Mouse (Mus musculus) spleen, adult 2 months (tissue): ENCODE measurements around the gene Rpl23a. TPM values are rescaled to one million over a fixed set of nuclear protein-coding genes. Genes with fewer than 3 reads are reported as not detected.

Experiments used
- DNase-seq, 2 experiments: peaks; one replicate each; pipeline versions ENCODE4 v3.0.0 to v3.0.0-alpha.2; 2012 to 2021; ENCODE audit warnings: low spot score in 2 of 2, low read depth in 1 of 2
- H3K27ac ChIP-seq: fragments of 200-500 bp; 2 replicates; pipeline ENCODE4 v1.5.1; 2012; ENCODE audit warnings: low read length, inconsistent platforms; ENCODE audit not compliant: insufficient read depth
- H3K27me3 ChIP-seq: fragments of 200-500 bp; 2 replicates; pipeline ENCODE4 v1.6.1; 2012; ENCODE audit warnings: mild to moderate bottlenecking, moderate library complexity, low read length, inconsistent platforms; ENCODE audit not compliant: control insufficient read depth, insufficient read depth
- H3K36me3 ChIP-seq: fragments of 200-500 bp; 2 replicates; pipeline ENCODE4 v1.6.1; 2012; ENCODE audit warnings: mild to moderate bottlenecking, low read length, inconsistent platforms; ENCODE audit not compliant: control insufficient read depth, insufficient read depth
- H3K4me1 ChIP-seq: fragments of 200-500 bp; 2 replicates; pipeline ENCODE4 v1.6.1; 2011; ENCODE audit warnings: inconsistent platforms; ENCODE audit not compliant: control insufficient read depth, insufficient read depth, insufficient read length
- H3K4me3 ChIP-seq: fragments of 200-500 bp; 2 replicates; pipeline ENCODE4 v1.5.1; 2011; ENCODE audit warnings: mild to moderate bottlenecking, inconsistent platforms; ENCODE audit not compliant: insufficient read depth, insufficient read length; ENCODE audit errors: extremely low read depth
- CTCF ChIP-seq: fragments of 200-500 bp; IDR thresholded peaks from 2 replicates; pipeline ENCODE4 v1.5.1; 2011; ENCODE audit warnings: mild to moderate bottlenecking, inconsistent platforms; ENCODE audit not compliant: insufficient read depth, insufficient read length, insufficient replicate concordance; ENCODE audit errors: extremely low read depth
- POLR2A ChIP-seq: fragments of 200-500 bp; IDR thresholded peaks from 2 replicates; pipeline ENCODE4 v1.6.1; 2011; ENCODE audit warnings: low read depth, low read length, inconsistent platforms
- WGBS: fragments of 180-500 bp; shearing (Covaris S2); methylation state at CpG from one replicate; pipeline ENCODE4 v1.1.7; 2018; 5-methylcytosine and 5-hydroxymethylcytosine counted together
- polyA plus RNA-seq: library from polyadenylated mRNA; depleted of rRNA; stranded (reverse); fragments of >200 nt; gene quantifications from 2 replicates; pipeline ENCODE4 v1.2.3, GENCODE M21; 2012; rRNA removed

Gene Rpl23a
- 126 and 169 TPM in 2 replicates for polyA plus RNA-seq

- peak; percentile 63 to 85 for DNase-seq
- under 1% methylated on average over 38 of the region's 38 CpGs for WGBS
- Histone ChIP-seq H3K4me3 (peak within 1 kb of the TSS; percentile 98), H3K27ac (peak within 1 kb of the TSS; percentile 74), H3K27me3 (peaks cover 4% of the 10 kb centered on the region), H3K36me3 (peaks cover 18% of the 10 kb centered on the region), H3K4me1 (peaks cover 7% of the 10 kb centered on the region)
- TF ChIP-seq CTCF (no peak), POLR2A (peak; percentile 93)
Measured at GRCm38 (mm10) chr11:78182961-78183844, at the start of gene Rpl23a. Gene Rpl23a, minus strand, starts transcription at chr11:78183584.

GRCm38 (mm10) chr11:78231518-78231917 is 48.1 kb upstream of the Rpl23a start:
- Histone ChIP-seq H3K27ac (no peak overlapping the region), H3K36me3 (peaks cover 49% of the 10 kb centered on the region), H3K4me1 (no peaks in the 10 kb centered on the region), H3K27me3 (no peaks in the 10 kb centered on the region), H3K4me3 (no peak overlapping the region)
- WGBS = 85% methylated on average over 6 of the region's 6 CpGs
- no peak for TF ChIP-seq POLR2A
- no peak for TF ChIP-seq CTCF
- no peak for DNase-seq

GRCm38 (mm10) chr11:78223586-78223985 is 40.2 kb upstream of the Rpl23a start:
- H3K4me1 ChIP-seq = no peaks in the 10 kb centered on the region
- H3K27ac ChIP-seq = no peak overlapping the region
- H3K36me3 ChIP-seq = peaks cover 69% of the 10 kb centered on the region
- no peak for DNase-seq
- WGBS = 96% methylated on average over 4 of the region's 4 CpGs
- TF ChIP-seq POLR2A (no peak), CTCF (no peak)
- H3K27me3 ChIP-seq = no peaks in the 10 kb centered on the region
- H3K4me3 ChIP-seq = no peak overlapping the region

GRCm38 (mm10) chr11:78215709-78216317 is 32.4 kb upstream of the Rpl23a start:
- WGBS = 80% methylated on average over 11 of the region's 11 CpGs
- peaks cover 53% of the 10 kb centered on the region for H3K36me3 ChIP-seq
- no peak overlapping the region for H3K4me3 ChIP-seq
- H3K4me1 ChIP-seq = peaks cover 6% of the 10 kb centered on the region; the same call in 1 of the 2 replicates
- DNase-seq = no peak
- peak overlapping the region; percentile 71 for H3K27ac ChIP-seq
- TF ChIP-seq POLR2A (no peak), CTCF (no peak)
- no peaks in the 10 kb centered on the region for H3K27me3 ChIP-seq

- TF ChIP-seq POLR2A = no peak
- no peak for TF ChIP-seq CTCF
- peak in 1 of 2 experiments; percentile 61 for DNase-seq
Measured at GRCm38 (mm10) chr11:78213086-78213817, 29.9 kb upstream of the Rpl23a start.

GRCm38 (mm10) chr11:78211513-78211912 is 28.1 kb upstream of the Rpl23a start:
- no peaks in the 10 kb centered on the region for H3K27me3 ChIP-seq
- peaks cover 58% of the 10 kb centered on the region for H3K36me3 ChIP-seq
- H3K27ac ChIP-seq = no peak overlapping the region
- H3K4me1 ChIP-seq = peaks cover 6% of the 10 kb centered on the region; the same call in 1 of the 2 replicates
- WGBS = 91% methylated on average over 5 of the region's 5 CpGs
- no peak overlapping the region for H3K4me3 ChIP-seq
- TF ChIP-seq POLR2A (no peak), CTCF (no peak)
- no peak for DNase-seq

More at GRCm38 (mm10) chr11:78213086-78213817, 29.9 kb upstream of the Rpl23a start:
- Histone ChIP-seq H3K27ac (peak overlapping the region; percentile 39), H3K36me3 (peaks cover 53% of the 10 kb centered on the region), H3K27me3 (no peaks in the 10 kb centered on the region), H3K4me1 (peaks cover 6% of the 10 kb centered on the region; the same call in 1 of the 2 replicates), H3K4me3 (no peak overlapping the region)
- WGBS = 47% methylated on average over 14 of the region's 14 CpGs
